Mouse (Mus musculus): ENCODE results near the gene Ttll13. TPM values are rescaled to one million over a fixed set of nuclear protein-coding genes. Genes with fewer than 3 reads are reported as not detected.
A peak's percentile ranks its signal among the peaks of the same experiment; 100 is the strongest.

Gene Ttll13
- polyA plus RNA-seq, 1 experiment from 2014 or later = 0.61 TPM

DNA sequence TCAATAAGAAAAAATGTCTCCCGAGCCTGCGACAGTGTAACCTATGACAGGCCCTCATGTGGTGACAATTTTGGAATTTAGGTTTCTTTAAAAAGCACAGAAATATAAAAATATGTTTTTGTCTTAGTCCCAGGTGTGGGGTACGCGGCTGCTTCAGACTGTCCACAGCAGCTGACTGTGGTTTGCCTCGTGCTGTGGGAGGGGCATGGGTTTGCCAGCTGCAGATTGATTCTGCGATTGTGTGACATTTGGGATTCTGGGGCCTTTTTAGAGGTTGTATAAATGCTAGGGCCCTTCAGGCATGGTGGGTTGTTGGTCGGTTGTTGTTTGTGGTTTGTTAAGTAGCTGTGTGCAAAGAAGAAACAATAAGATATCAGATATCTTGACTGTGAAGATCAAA is 41.2 kb upstream of the Ttll13 start:
- H3K27ac ChIP-seq = no peak overlapping the region
- no peak for DNase-seq (ENCODE audit: low spot score)
- no peaks in the 10 kb centered on the region for H3K9me3 ChIP-seq (replicated peaks)
- WGBS = 91% methylated on average over 7 of the region's 7 CpGs
- no peak overlapping the region for H3K4me3 ChIP-seq
- H3K36me3 ChIP-seq = peaks cover 16% of the 10 kb centered on the region
- H3K4me1 ChIP-seq = peaks cover 74% of the 10 kb centered on the region
- no peaks in the 10 kb centered on the region for H3K27me3 ChIP-seq (ENCODE audit: low read depth, poor library complexity, severe bottlenecking)

DNA sequence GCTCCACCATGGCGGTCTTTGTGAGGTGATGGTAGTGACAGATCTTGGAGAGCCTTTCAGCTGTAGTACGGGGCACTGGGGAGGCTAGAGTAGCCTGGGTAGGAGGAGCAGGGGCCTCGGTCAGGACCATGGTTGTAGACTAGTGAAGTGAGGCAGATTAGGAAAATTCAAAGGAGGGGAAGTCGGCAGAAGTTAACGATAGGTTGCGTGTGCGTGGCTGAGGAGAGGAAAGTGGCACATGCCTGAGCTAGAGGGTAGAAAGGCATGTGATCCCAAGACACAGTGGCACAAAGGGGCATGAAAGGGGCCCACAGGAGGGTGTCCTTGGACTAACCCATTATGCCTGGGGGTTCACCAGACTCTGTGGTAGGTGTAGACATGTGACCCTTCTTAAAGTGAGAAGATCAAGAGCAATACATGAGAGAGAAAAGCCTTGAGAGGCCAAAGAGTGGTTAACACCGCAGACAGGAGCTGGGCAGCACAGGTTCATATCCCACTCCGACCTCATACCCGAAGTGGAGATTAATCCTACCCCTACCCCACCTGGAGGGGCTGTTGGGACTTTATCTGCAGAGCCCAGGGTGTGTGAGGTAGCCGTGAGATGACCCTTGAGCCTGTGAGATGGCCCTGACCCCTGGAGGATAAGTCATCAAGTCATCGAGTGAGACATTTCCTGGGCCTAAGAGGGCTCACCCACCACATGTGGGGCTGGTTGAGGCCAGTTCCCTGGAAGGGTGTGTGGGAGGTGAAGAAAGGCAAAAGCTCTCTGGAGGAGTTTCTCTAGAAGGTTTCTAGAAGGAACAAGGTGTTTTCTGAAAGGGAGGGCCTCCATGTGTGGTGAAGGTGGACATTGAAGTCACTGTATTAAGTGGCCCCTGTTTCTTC is 40.2 kb upstream of the Ttll13 start:
- H3K36me3 ChIP-seq = peaks cover 16% of the 10 kb centered on the region
- no peaks in the 10 kb centered on the region for H3K9me3 ChIP-seq (replicated peaks)
- DNase-seq (ENCODE audit: low spot score) = no peak
- H3K27ac ChIP-seq = no peak overlapping the region
- peaks cover 64% of the 10 kb centered on the region for H3K4me1 ChIP-seq
- no peak overlapping the region for H3K4me3 ChIP-seq
- 85% methylated on average over 12 of the region's 12 CpGs for WGBS
- no peaks in the 10 kb centered on the region for H3K27me3 ChIP-seq (ENCODE audit: low read depth, poor library complexity, severe bottlenecking)

DNA sequence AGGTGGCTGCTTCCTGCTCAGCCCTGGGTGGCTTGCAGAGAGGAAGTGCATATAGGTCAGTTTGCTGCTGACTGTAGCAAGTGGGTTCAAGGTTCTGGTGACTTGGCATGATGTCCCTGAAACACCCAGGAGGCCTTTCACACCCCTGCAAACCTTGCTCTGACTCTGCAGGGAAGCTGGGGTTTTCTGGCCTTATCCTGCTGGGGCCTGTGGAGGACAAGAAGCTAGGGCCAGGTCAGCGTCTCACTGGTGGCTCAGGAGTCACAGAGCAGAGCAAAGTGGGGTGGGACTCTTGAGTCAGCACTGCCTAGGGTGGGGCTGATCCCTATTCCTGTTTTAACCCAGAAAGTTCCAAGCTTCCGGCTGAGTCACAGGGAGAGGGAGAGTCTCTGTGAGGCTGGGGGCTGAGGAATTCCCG is 38.9 kb upstream of the Ttll13 start:
- no peak for DNase-seq (ENCODE audit: low spot score)
- Histone ChIP-seq H3K27me3 (ENCODE audit: low read depth, poor library complexity, severe bottlenecking) (no peaks in the 10 kb centered on the region), H3K4me1 (peaks cover 51% of the 10 kb centered on the region), H3K4me3 (no peak overlapping the region), H3K9me3 (replicated peaks) (no peaks in the 10 kb centered on the region), H3K36me3 (peaks cover 10% of the 10 kb centered on the region), H3K27ac (peak overlapping the region; percentile 43)
- WGBS = 63% methylated on average over 3 of the region's 3 CpGs

DNA sequence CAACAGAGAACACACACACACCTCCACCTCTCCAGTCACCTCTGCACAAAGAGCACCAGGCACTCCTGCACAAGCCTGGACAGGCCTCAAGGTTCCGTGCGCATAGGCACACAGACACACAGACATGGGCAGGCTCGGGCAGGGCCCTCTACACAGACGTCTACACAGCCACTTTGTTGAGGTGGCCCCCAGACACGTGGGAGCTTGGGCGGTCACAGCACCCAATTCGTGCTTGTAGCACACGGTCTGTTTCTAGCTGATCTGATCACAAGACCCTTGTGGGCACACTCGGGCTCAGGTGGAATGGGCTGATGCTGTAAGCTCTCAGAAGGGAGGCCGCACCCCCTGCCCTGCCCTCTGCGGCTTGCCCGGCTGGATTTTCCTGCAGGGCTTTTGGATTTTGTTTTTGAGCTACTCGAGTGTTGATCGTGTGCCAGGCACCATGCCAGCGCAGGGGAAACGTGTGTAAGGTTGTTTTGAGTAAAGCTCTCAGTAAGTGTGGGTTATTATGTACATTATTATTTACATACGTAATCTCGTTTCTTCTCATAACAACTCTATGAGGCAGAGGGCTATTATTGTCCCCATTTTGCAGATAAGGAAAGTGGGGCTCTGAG is 38.0 kb upstream of the Ttll13 start:
- peak overlapping the region; percentile 43; the same call in 1 of the 2 replicates for H3K27ac ChIP-seq
- H3K36me3 ChIP-seq = peaks cover 10% of the 10 kb centered on the region
- no peaks in the 10 kb centered on the region for H3K9me3 ChIP-seq (replicated peaks)
- H3K4me3 ChIP-seq = no peak overlapping the region
- no peak for DNase-seq (ENCODE audit: low spot score)
- 85% methylated on average over 18 of the region's 18 CpGs for WGBS
- H3K27me3 ChIP-seq (ENCODE audit: low read depth, poor library complexity, severe bottlenecking) = no peaks in the 10 kb centered on the region
- H3K4me1 ChIP-seq = peaks cover 50% of the 10 kb centered on the region

DNA sequence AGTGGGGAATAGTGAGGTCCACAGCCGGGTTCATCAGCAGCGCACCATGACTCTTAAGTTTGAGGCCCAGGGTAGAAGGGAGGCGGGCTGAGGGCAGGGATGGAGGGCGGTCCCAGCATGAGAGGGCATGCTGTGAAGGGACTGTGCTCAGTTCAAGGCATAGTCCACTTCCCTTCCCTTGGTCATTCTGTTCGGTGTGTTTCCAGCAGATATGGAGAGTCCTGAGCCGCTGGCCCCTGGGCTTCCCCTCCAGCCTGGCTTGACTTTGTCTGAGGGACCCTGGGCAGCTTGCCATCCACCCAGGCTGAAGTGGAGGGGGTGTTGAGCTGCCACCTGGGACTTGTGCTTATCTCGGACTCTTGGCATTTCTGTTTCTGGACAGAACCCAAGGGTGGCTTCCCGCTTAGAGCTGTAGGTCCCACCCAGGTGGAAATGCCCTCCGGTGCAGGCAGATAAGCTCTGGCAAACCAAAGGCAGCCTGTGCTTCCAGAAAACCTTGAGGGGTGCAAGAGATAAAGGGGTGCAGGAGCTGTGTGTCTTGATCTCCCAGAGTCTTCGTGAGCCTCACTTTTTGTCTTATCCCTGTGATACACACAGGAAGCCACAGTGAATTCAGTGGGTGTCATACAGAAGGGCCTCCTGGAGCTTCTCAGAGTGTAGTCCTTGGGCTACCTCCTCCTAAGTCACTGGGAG is 37.3 kb upstream of the Ttll13 start:
- Histone ChIP-seq H3K4me1 (peaks cover 45% of the 10 kb centered on the region), H3K27me3 (ENCODE audit: low read depth, poor library complexity, severe bottlenecking) (no peaks in the 10 kb centered on the region), H3K9me3 (replicated peaks) (no peaks in the 10 kb centered on the region), H3K4me3 (no peak overlapping the region), H3K36me3 (peaks cover 13% of the 10 kb centered on the region), H3K27ac (no peak overlapping the region)
- DNase-seq (ENCODE audit: low spot score) = no peak
- 88% methylated on average over 10 of the region's 10 CpGs for WGBS

DNA sequence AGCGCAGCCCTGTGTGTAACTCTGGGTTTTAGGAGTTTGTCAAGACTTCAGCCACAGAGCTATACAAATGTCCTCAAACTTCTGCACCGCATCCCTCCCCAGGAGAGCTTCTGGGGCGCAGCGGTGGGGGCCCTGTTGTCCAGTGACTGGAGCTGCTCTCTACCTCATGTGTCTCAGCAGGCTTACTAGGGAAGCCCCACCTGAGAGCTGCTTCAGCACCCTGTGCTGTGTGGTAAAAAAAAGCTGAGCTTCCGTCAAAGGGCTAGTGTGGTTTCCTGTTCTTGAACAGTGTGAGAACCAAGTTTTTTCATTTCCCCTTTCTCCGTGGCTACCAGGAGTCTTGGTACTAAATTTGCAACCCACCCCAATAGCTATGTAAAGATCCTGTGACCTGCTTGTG is 36.5 kb upstream of the Ttll13 start:
- no peak overlapping the region for H3K4me3 ChIP-seq
- 0 out of 2 replicates have a peak overlapping the region, but pooled peaks have one; percentile 5 for H3K27ac ChIP-seq
- no peaks in the 10 kb centered on the region for H3K9me3 ChIP-seq (replicated peaks)
- H3K27me3 ChIP-seq (ENCODE audit: low read depth, poor library complexity, severe bottlenecking) = no peaks in the 10 kb centered on the region
- no peak for DNase-seq (ENCODE audit: low spot score)
- peaks cover 47% of the 10 kb centered on the region for H3K4me1 ChIP-seq
- peaks cover 16% of the 10 kb centered on the region for H3K36me3 ChIP-seq
- 82% methylated on average over 6 of the region's 6 CpGs for WGBS

DNA sequence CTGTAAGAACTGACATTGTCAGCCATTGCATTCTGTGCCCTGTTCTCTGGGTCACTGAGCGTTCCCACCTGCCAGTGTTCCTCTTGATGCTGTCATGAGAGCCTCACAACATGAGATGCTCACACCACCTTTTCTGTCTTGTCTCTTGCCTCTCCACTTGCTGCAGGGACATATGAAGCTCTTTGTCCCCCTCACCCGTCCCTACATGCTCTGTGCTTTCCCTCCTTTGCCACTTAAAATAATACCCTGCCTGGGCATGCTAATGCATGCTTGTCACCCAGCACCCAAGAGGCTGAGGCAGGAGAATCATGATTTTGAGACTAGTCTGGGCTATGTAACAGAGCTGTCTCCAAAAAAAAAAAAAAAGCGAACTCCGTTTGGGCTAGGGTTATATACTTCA is 35.2 kb upstream of the Ttll13 start:
- DNase-seq (ENCODE audit: low spot score) = no peak
- peaks cover 44% of the 10 kb centered on the region for H3K4me1 ChIP-seq
- H3K27ac ChIP-seq = no peak overlapping the region
- H3K9me3 ChIP-seq (replicated peaks) = no peaks in the 10 kb centered on the region
- H3K4me3 ChIP-seq = no peak overlapping the region
- WGBS = 85% methylated on average over 4 of the region's 4 CpGs
- H3K27me3 ChIP-seq (ENCODE audit: low read depth, poor library complexity, severe bottlenecking) = no peaks in the 10 kb centered on the region
- peaks cover 23% of the 10 kb centered on the region for H3K36me3 ChIP-seq

DNA sequence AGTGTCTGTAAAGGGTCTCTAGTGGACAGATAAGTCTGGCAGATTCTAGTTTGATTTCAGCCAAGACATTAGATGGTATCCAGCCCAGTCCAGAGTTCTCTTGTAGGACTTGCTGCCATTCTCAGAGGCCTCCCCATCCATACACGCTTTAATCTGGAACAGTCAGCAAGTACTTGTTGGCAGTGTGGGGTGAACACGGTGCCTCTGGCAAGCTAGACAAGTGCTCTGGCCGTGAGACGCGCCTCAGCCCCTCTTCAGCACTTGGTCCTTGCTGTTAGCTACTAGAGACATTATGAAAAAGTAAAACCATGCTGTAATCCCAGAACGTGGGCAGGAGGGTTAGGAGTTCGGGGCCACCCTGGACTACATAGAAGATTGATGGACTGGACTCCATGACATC is 32.6 kb upstream of the Ttll13 start:
- 93% methylated on average over 7 of the region's 7 CpGs for WGBS
- no peak for DNase-seq (ENCODE audit: low spot score)

DNA sequence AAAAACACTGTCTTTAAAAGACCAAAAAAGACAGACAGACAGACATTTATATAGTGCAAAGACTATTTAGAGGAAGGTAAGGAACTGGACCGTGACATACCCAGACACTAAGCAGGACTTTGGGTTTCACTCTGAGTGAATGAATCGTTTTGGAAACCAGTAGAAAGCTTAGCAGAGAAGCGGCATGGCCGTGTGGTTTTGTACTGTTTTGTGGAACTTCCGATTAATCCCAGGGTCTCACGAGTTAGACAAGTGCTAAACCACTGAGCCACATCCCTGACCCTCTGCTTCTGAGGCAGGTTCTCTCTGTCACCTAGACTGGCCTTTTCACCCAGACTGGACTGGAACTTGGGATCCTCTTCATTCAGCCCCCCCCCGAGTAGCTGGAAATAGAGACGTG is 31.7 kb upstream of the Ttll13 start:
- Histone ChIP-seq H3K27ac (peak overlapping the region; percentile 85; the same call in 1 of the 2 replicates), H3K4me3 (no peak overlapping the region), H3K36me3 (peaks cover 57% of the 10 kb centered on the region), H3K9me3 (replicated peaks) (no peaks in the 10 kb centered on the region), H3K27me3 (ENCODE audit: low read depth, poor library complexity, severe bottlenecking) (no peaks in the 10 kb centered on the region), H3K4me1 (peaks cover 13% of the 10 kb centered on the region)
- DNase-seq (ENCODE audit: low spot score) = no peak
- WGBS = 83% methylated on average over 8 of the region's 8 CpGs

More for the DNA sequence above, 32.6 kb upstream of the Ttll13 start:
- H3K36me3 ChIP-seq = peaks cover 49% of the 10 kb centered on the region
- no peaks in the 10 kb centered on the region for H3K27me3 ChIP-seq (ENCODE audit: low read depth, poor library complexity, severe bottlenecking)
- H3K4me1 ChIP-seq = peaks cover 19% of the 10 kb centered on the region
- no peak overlapping the region for H3K4me3 ChIP-seq
- H3K27ac ChIP-seq = no peak overlapping the region
- no peaks in the 10 kb centered on the region for H3K9me3 ChIP-seq (replicated peaks)

DNA sequence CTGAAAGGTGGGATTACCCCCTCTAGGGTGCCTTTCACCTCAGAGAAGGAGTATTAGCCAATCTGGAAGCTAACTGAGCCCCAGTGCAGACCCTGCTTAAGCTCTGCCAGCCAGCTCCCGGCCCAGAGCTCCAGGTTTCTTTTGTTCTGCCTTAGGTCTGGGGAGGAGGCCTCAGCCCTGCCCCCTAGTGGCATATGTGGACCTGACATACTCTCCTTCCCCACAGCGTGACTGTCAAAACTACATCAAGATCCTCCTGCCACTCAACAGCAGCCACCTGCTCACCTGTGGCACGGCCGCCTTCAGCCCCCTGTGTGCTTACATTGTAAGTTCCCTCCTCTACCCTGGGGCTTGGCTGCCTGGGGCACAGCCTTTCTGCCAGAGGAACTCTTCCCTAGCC is 30.8 kb upstream of the Ttll13 start:
- Histone ChIP-seq H3K4me3 (no peak overlapping the region), H3K27me3 (ENCODE audit: low read depth, poor library complexity, severe bottlenecking) (no peaks in the 10 kb centered on the region), H3K27ac (peak overlapping the region; percentile 85), H3K9me3 (replicated peaks) (no peaks in the 10 kb centered on the region), H3K4me1 (peaks cover 10% of the 10 kb centered on the region), H3K36me3 (peaks cover 67% of the 10 kb centered on the region)
- WGBS = 27% methylated on average over 4 of the region's 4 CpGs
- peak; percentile 85 for DNase-seq (ENCODE audit: low spot score)

DNA sequence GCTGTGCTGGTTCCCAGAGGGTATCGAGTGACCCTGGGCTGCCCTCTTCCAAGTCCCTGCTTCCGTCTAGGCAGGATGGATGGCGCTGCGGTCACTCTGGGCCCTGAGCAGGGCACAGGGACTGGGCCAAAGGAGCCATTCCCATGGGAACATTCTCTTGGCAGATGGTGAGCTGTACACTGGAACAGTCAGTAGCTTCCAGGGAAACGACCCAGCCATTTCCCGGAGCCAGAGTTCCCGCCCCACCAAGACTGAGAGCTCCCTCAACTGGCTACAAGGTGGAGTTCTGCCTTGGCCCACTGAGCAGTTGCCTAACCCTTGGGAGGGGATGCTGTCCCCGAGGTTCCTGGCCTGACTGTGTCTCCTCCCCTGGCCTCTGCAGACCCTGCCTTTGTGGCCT is 29.6 kb upstream of the Ttll13 start:
- Histone ChIP-seq H3K36me3 (peaks cover 78% of the 10 kb centered on the region), H3K27ac (no peak overlapping the region), H3K9me3 (replicated peaks) (no peaks in the 10 kb centered on the region), H3K4me3 (no peak overlapping the region), H3K4me1 (peaks cover 10% of the 10 kb centered on the region), H3K27me3 (ENCODE audit: low read depth, poor library complexity, severe bottlenecking) (no peaks in the 10 kb centered on the region)
- 78% methylated on average over 8 of the region's 8 CpGs for WGBS
- no peak for DNase-seq (ENCODE audit: low spot score)

DNA sequence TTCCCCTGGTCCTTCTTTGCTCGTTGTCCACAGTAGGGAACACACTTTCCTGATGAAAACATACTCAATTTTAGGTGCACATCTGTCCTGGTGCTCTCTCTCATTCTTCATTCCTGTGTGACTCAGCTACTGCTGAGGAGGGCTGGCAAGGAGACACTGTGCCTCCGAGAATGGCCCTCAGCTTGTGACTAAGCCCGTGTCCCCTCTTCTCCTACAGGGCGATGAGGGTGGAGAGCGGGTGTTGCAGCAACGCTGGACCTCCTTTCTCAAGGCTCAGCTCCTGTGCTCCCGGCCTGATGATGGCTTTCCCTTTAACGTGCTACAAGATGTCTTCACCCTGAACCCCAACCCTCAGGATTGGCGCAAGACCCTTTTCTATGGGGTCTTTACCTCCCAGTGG is 27.5 kb upstream of the Ttll13 start:
- Histone ChIP-seq H3K4me3 (no peak overlapping the region), H3K27me3 (ENCODE audit: low read depth, poor library complexity, severe bottlenecking) (no peaks in the 10 kb centered on the region), H3K27ac (no peak overlapping the region), H3K9me3 (replicated peaks) (no peaks in the 10 kb centered on the region), H3K4me1 (peaks cover 10% of the 10 kb centered on the region), H3K36me3 (peaks cover 82% of the 10 kb centered on the region)
- 90% methylated on average over 9 of the region's 9 CpGs for WGBS
- DNase-seq (ENCODE audit: low spot score) = no peak

Measured in limb, embryonic 10.5 days (tissue).